Mouse (Mus musculus) liver, embryonic 14.5 days (tissue): Measurements from ENCODE around the gene Slc16a6. TPM values are rescaled to one million over a fixed set of nuclear protein-coding genes. Genes with fewer than 3 reads are reported as not detected.

Experiments
- ATAC-seq: fragments of 200-750 bp; cut with Nextera tagmentation; 2 replicates; pipeline ENCODE4 v1.8.0; 2017; ENCODE audit warnings: moderate number of reproducible peaks, mild to moderate bottlenecking, moderate library complexity; ENCODE audit not compliant: insufficient read depth
- DNase-seq, 3 experiments: peaks; one replicate each; pipeline ENCODE4 v3.0.0-alpha.2; 2012 to 2013; ENCODE audit warnings: low read depth in 3 of 3, low spot score in 3 of 3
- H3K27ac ChIP-seq: fragments of 300-500 bp; sonication (generic); 2 replicates; pipeline ENCODE4 v1.5.1; 2014; ENCODE audit warnings: moderate library complexity, mild to moderate bottlenecking, control low read depth, inconsistent platforms
- H3K27me3 ChIP-seq: fragments of 300-500 bp; sonication (generic); 2 replicates; pipeline ENCODE4 v1.6.1; 2014; ENCODE audit warnings: mild to moderate bottlenecking, low read length, moderate library complexity; ENCODE audit not compliant: control insufficient read depth, insufficient read depth
- H3K36me3 ChIP-seq: fragments of 300-500 bp; sonication (generic); replicated peaks from 2 replicates; pipeline ENCODE4 v1.6.1; 2014; ENCODE audit warnings: low read depth; ENCODE audit not compliant: control insufficient read depth, insufficient read depth
- H3K4me1 ChIP-seq, 2 experiments: fragments of 200-500 bp in 1 of 2; fragments of 300-500 bp in 1 of 2; sonication (generic) in 1 of 2; replicated peaks; 2 replicates each; pipeline ENCODE4 v1.6.1; 2012 to 2014; ENCODE audit warnings: antibody characterized with exemption in 1 of 2, inconsistent platforms in 1 of 2, low read length in 1 of 2; ENCODE audit not compliant: control insufficient read depth in 2 of 2, insufficient read depth in 2 of 2
- H3K4me2 ChIP-seq: fragments of 300-500 bp; sonication (generic); 2 replicates; pipeline ENCODE4 v1.6.1; 2014; ENCODE audit warnings: low read depth, mild to moderate bottlenecking, control low read depth, moderate library complexity
- H3K4me3 ChIP-seq, 2 experiments: fragments of 200-500 bp in 1 of 2; fragments of 300-500 bp in 1 of 2; sonication (generic) in 1 of 2; 2 replicates each; pipeline ENCODE4 v1.5.1; 2012 to 2014; ENCODE audit warnings: low read depth in 2 of 2, low read length in 2 of 2, mild to moderate bottlenecking in 2 of 2, control low read depth in 1 of 2, inconsistent platforms in 1 of 2, moderate library complexity in 1 of 2; ENCODE audit not compliant: insufficient read depth in 1 of 2
- H3K9ac ChIP-seq: fragments of 300-500 bp; sonication (generic); replicated peaks from 2 replicates; pipeline ENCODE4 v1.6.1; 2014; ENCODE audit warnings: mild to moderate bottlenecking, control low read depth, moderate library complexity
- H3K9me3 ChIP-seq: fragments of 300-500 bp; sonication (generic); 2 replicates; pipeline ENCODE4 v1.6.1; 2016; ENCODE audit warnings: low read length, mixed read lengths; ENCODE audit not compliant: control insufficient read depth
- CTCF ChIP-seq: IDR thresholded peaks from 2 replicates; pipeline ENCODE4 v1.5.1; 2016; ENCODE audit warnings: antibody characterized with exemption, low read depth, control low read depth
- EP300 ChIP-seq: IDR thresholded peaks from 2 replicates; pipeline ENCODE4 v1.6.1; 2016; ENCODE audit warnings: antibody characterized with exemption, low read depth
- WGBS: fragments of 180-500 bp; shearing (Covaris S2); extraction: QIAGEN DNeasy Blood & Tissue Kit; methylation state at CpG from one replicate; pipeline ENCODE4 v1.1.7; 2014; ENCODE audit not compliant: insufficient replicate concordance; 5-methylcytosine and 5-hydroxymethylcytosine counted together
- polyA plus RNA-seq, 2 experiments: library from polyadenylated mRNA; depleted of rRNA in 1 of 2; stranded (reverse) in 1 of 2; unstranded in 1 of 2; fragments of >200 nt; fragmentation: Nextera tagmentation in 1 of 2; extraction: Ambion mirVana in 1 of 2; gene quantifications; 2 replicates each; pipeline versions ENCODE4 v1.2.1 to v1.2.3; 2012 to 2014

Slc16a6 gene
- polyA plus RNA-seq, 2 experiments = 8.0 to 39.5 TPM

- WGBS = 44% methylated on average over 3 of the region's 3 CpGs
- no peak overlapping the region for H3K4me3 ChIP-seq
- TF ChIP-seq EP300 (no peak), CTCF (peak; percentile 89)
- H3K4me1 ChIP-seq = peaks cover 16 to 20% of the 10 kb centered on the region in 2 experiments
- H3K27me3 ChIP-seq = no peaks in the 10 kb centered on the region
- no peak overlapping the region for H3K4me2 ChIP-seq
- H3K9me3 ChIP-seq = no peaks in the 10 kb centered on the region
- DNase-seq (no peak), ATAC-seq (no peak)
- H3K36me3 ChIP-seq = no peaks in the 10 kb centered on the region
- H3K9ac ChIP-seq = no peak overlapping the region
- no peak overlapping the region for H3K27ac ChIP-seq
These were observed 32.3 kb downstream of the Slc16a6 start for GRCm38 (mm10) chr11:109441119-109441518.

- no peaks in the 10 kb centered on the region for H3K9me3 ChIP-seq
- H3K4me2 ChIP-seq = peak overlapping the region; percentile 76
- H3K9ac ChIP-seq = peak overlapping the region; percentile 62
- TF ChIP-seq EP300 = no peak
- no peak for TF ChIP-seq CTCF
- no peaks in the 10 kb centered on the region for H3K36me3 ChIP-seq
- H3K4me1 ChIP-seq = peaks cover 13 to 16% of the 10 kb centered on the region in 2 experiments
- ATAC-seq = no peak
- WGBS = 41% methylated on average over 4 of the region's 4 CpGs
- DNase-seq = no peak
- H3K27me3 ChIP-seq = no peaks in the 10 kb centered on the region
- H3K27ac ChIP-seq = no peak overlapping the region
- H3K4me3 ChIP-seq = peak overlapping the region; percentile 54 to 67; a peak in 3 of 4 replicates
These were observed 32.8 kb downstream of the Slc16a6 start for GRCm38 (mm10) chr11:109440641-109441040.

GRCm38 (mm10) chr11:109439829-109440340 is 33.5 kb downstream of the Slc16a6 start:
- peak in 1 of 3 experiments; percentile 31 for DNase-seq
- peaks cover 13 to 16% of the 10 kb centered on the region in 2 experiments for H3K4me1 ChIP-seq
- no peaks in the 10 kb centered on the region for H3K9me3 ChIP-seq
- H3K27me3 ChIP-seq = no peaks in the 10 kb centered on the region
- H3K4me2 ChIP-seq = peak overlapping the region; percentile 76
- ATAC-seq = peak; percentile 73
- no peaks in the 10 kb centered on the region; the same call in 1 of the 2 replicates for H3K36me3 ChIP-seq
- TF ChIP-seq EP300 (no peak), CTCF (peak; percentile 42; the same call in 1 of the 2 replicates)
- no peak overlapping the region for H3K27ac ChIP-seq
- WGBS = 2% methylated on average over 32 of the region's 32 CpGs
- H3K9ac ChIP-seq = peak overlapping the region; percentile 62
- peak overlapping the region; percentile 54 to 67 for H3K4me3 ChIP-seq

- ATAC-seq (no peak), DNase-seq (no peak)
- no peak overlapping the region for H3K27ac ChIP-seq
- no peaks in the 10 kb centered on the region for H3K9me3 ChIP-seq
- peaks cover 13 to 16% of the 10 kb centered on the region in 2 experiments for H3K4me1 ChIP-seq
- no peak overlapping the region for H3K9ac ChIP-seq
- peak overlapping the region; percentile 76 for H3K4me2 ChIP-seq
- 44% methylated on average over 5 of the region's 5 CpGs for WGBS
- peaks cover 2% of the 10 kb centered on the region; the same call in 1 of the 2 replicates for H3K36me3 ChIP-seq
- H3K27me3 ChIP-seq = no peaks in the 10 kb centered on the region
- TF ChIP-seq CTCF (no peak), EP300 (no peak)
- no peak overlapping the region; a peak in 1 of 4 replicates for H3K4me3 ChIP-seq
These were observed 34.2 kb downstream of the Slc16a6 start for GRCm38 (mm10) chr11:109439209-109439608.

- peaks cover 5% of the 10 kb centered on the region; the same call in 1 of the 2 replicates for H3K36me3 ChIP-seq
- 46% methylated on average over 8 of the region's 8 CpGs for WGBS
- no peak for TF ChIP-seq EP300
- no peak for TF ChIP-seq CTCF
These were observed 36.5 kb downstream of the Slc16a6 start for GRCm38 (mm10) chr11:109436889-109437288.

More at GRCm38 (mm10) chr11:109436889-109437288, 36.5 kb downstream of the Slc16a6 start:
- ATAC-seq (no peak), DNase-seq (no peak)
- Histone ChIP-seq H3K9me3 (no peaks in the 10 kb centered on the region), H3K27me3 (no peaks in the 10 kb centered on the region), H3K4me1 (peaks cover 8 to 9% of the 10 kb centered on the region in 2 experiments), H3K4me3 (no peak overlapping the region), H3K9ac (no peak overlapping the region), H3K27ac (no peak overlapping the region), H3K4me2 (no peak overlapping the region)
